Mouse (Mus musculus) telencephalon, adult 2 months (tissue): ENCODE results near the gene Gm42791.

ENCODE experiments used
- DNase-seq: peaks from one replicate; pipeline ENCODE4 v3.0.0-alpha.2; 2011; ENCODE audit warnings: low read depth, low spot score

Gene Gm42791

GRCm38 (mm10) chr5:148954314-148955060, 40.5 kb downstream of the Gm42791 start:
- no peak for DNase-seq

GRCm38 (mm10) chr5:148953098-148953497, 41.8 kb downstream of the Gm42791 start:
- DNase-seq, result no peak

- no peak for DNase-seq
Observed at GRCm38 (mm10) chr5:148952419-148952818, 42.5 kb downstream of the Gm42791 start.

- no peak for DNase-seq
Observed at GRCm38 (mm10) chr5:148951360-148951759, 43.6 kb downstream of the Gm42791 start.

GRCm38 (mm10) chr5:148950064-148950463, 44.9 kb downstream of the Gm42791 start:
- no peak for DNase-seq

GRCm38 (mm10) chr5:148948577-148948976, 46.4 kb downstream of the Gm42791 start:
- no peak for DNase-seq

- no peak for DNase-seq
Observed at GRCm38 (mm10) chr5:148947412-148947811, 47.5 kb downstream of the Gm42791 start.

GRCm38 (mm10) chr5:148946787-148947186, 48.2 kb downstream of the Gm42791 start:
- no peak for DNase-seq

GRCm38 (mm10) chr5:148945735-148946134, 49.2 kb downstream of the Gm42791 start:
- DNase-seq, result no peak

- DNase-seq, result no peak
Observed at GRCm38 (mm10) chr5:148944024-148944423, 50.9 kb downstream of the Gm42791 start.

- DNase-seq, result no peak
Observed at GRCm38 (mm10) chr5:148943444-148943843, 51.5 kb downstream of the Gm42791 start.

- no peak for DNase-seq
Observed at GRCm38 (mm10) chr5:148942957-148943356, 52.0 kb downstream of the Gm42791 start.

GRCm38 (mm10) chr5:148942305-148942704, 52.6 kb downstream of the Gm42791 start:
- no peak for DNase-seq

GRCm38 (mm10) chr5:148941867-148942266, 53.1 kb downstream of the Gm42791 start:
- DNase-seq, result no peak

- DNase-seq, result no peak
Observed at GRCm38 (mm10) chr5:148939948-148940382, 55.0 kb downstream of the Gm42791 start.

GRCm38 (mm10) chr5:148936516-148936951, 58.4 kb downstream of the Gm42791 start:
- no peak for DNase-seq

GRCm38 (mm10) chr5:148935871-148936270, 59.1 kb downstream of the Gm42791 start:
- no peak for DNase-seq

- no peak for DNase-seq
Observed at GRCm38 (mm10) chr5:148935071-148935821, 59.7 kb downstream of the Gm42791 start.

GRCm38 (mm10) chr5:148934457-148934856, 60.5 kb downstream of the Gm42791 start:
- no peak for DNase-seq

GRCm38 (mm10) chr5:148933767-148934166, 61.2 kb downstream of the Gm42791 start:
- DNase-seq, result no peak

- DNase-seq, result no peak
Observed at GRCm38 (mm10) chr5:148931301-148931700, 63.6 kb downstream of the Gm42791 start.

GRCm38 (mm10) chr5:148929116-148929449, 65.9 kb downstream of the Gm42791 start, which contains the start of gene Katnal1:
TSS of gene Katnal1 (minus strand) at chr5:148929320.
- DNase-seq, result no peak
